Mouse (Mus musculus) CH12.LX (cell line): Measurements from ENCODE around the gene Cwc27.

Experiments used
- CTCF ChIP-seq, 2 experiments: IDR thresholded peaks in 1 of 2; conservative IDR thresholded peaks in 1 of 2; 2 replicates each; pipeline ENCODE4 v1.5.1; 2011 to 2012; ENCODE audit warnings: low read depth in 2 of 2, low read length in 2 of 2, improper control_type of control experiment in 1 of 2, inconsistent platforms in 1 of 2, mild to moderate bottlenecking in 1 of 2, moderate library complexity in 1 of 2
- POLR2A ChIP-seq: IDR thresholded peaks from 2 replicates; pipeline ENCODE4 v1.6.1; 2011; ENCODE audit warnings: low read depth, mild to moderate bottlenecking, improper control_type of control experiment, low read length

DNA sequence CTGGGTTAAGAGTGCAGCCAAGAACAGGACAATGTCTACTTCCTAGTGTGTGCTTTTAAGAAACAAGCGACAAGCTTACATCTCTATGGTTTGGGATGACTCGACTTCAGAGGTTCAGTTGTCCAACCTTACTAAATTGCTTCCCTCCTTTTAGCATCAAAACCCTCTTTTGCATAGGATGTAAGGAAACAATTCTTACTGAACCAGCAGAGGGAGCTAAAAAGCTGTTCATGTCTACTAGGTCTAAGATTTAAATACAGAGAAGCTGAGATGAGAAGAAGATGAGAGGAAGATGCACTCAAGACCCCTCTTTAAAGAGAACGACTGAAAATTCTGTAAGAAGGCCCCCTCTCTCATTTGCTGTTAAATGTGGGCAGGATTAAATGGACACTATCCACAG lies 11.3 kb downstream of the Cwc27 start:
- peak; percentile 23 to 78; a peak in 2 of 4 replicates for TF ChIP-seq CTCF (conservative IDR thresholded peaks at IDR 0.05 in 1 of 2, IDR thresholded peaks at IDR 0.05 in 1 of 2; ENCODE audit: low read depth in 2 of 2, low read length in 2 of 2)
- TF ChIP-seq POLR2A = no peak
